Mouse (Mus musculus) MEL (cell line): ENCODE data around the gene Ivd.
A peak's percentile ranks its signal among the peaks of the same experiment; 100 is the strongest.

Source experiments
- CHD1 ChIP-seq: IDR thresholded peaks from 2 replicates; pipeline ENCODE4 v1.6.1; 2012; ENCODE audit warnings: low read depth, mild to moderate bottlenecking, inconsistent platforms, low read length, improper control_type of control experiment
- CTCF ChIP-seq, 3 experiments: IDR thresholded peaks in 2 of 3; conservative IDR thresholded peaks in 1 of 3; 2 replicates each; pipeline ENCODE4 v1.5.1; 2011 to 2012; ENCODE audit warnings: low read length in 3 of 3, low read depth in 2 of 3, mild to moderate bottlenecking in 2 of 3, improper control_type of control experiment in 1 of 3, inconsistent platforms in 1 of 3, mixed read lengths in 1 of 3, moderate library complexity in 1 of 3; ENCODE audit not compliant: control insufficient read depth in 1 of 3, insufficient read depth in 1 of 3, poor library complexity in 1 of 3, severe bottlenecking in 1 of 3
- EP300 ChIP-seq, 2 experiments: IDR thresholded peaks; 2 replicates each; pipeline ENCODE4 v1.6.1; 2011; ENCODE audit warnings: improper control_type of control experiment in 2 of 2, low read length in 2 of 2, low read depth in 1 of 2, mild to moderate bottlenecking in 1 of 2
- GATA1 ChIP-seq: IDR thresholded peaks from 2 replicates; pipeline ENCODE4 v1.6.1; 2011; ENCODE audit warnings: low read depth, low read length, improper control_type of control experiment
- HCFC1 ChIP-seq: IDR thresholded peaks from 2 replicates; pipeline ENCODE4 v1.6.1; 2012; ENCODE audit warnings: low read depth, mild to moderate bottlenecking, inconsistent platforms, low read length, improper control_type of control experiment, moderate library complexity
- MYC ChIP-seq: IDR thresholded peaks from 2 replicates; pipeline ENCODE4 v1.6.1; 2011; ENCODE audit warnings: low read depth, mild to moderate bottlenecking, low read length, improper control_type of control experiment, moderate library complexity
- NELFE ChIP-seq: IDR thresholded peaks from 2 replicates; pipeline ENCODE4 v1.6.1; 2011; ENCODE audit warnings: low read depth, low read length, improper control_type of control experiment
- NRF1 ChIP-seq: IDR thresholded peaks from 2 replicates; pipeline ENCODE4 v1.6.1; 2014; ENCODE audit warnings: low read depth, mild to moderate bottlenecking, inconsistent platforms, low read length, improper control_type of control experiment, moderate library complexity; ENCODE audit not compliant: poor library complexity, insufficient read depth, severe bottlenecking
- POLR2A ChIP-seq, 2 experiments: IDR thresholded peaks; 2 replicates each; pipeline ENCODE4 v1.6.1; 2011 to 2012; ENCODE audit warnings: low read length in 2 of 2, mild to moderate bottlenecking in 2 of 2, control low read depth in 1 of 2, improper control_type of control experiment in 1 of 2, low read depth in 1 of 2, moderate library complexity in 1 of 2; ENCODE audit not compliant: control insufficient read depth in 1 of 2, insufficient read depth in 1 of 2, poor library complexity in 1 of 2
- TAL1 ChIP-seq: IDR thresholded peaks from 2 replicates; pipeline ENCODE4 v1.6.1; 2012; ENCODE audit warnings: mild to moderate bottlenecking, inconsistent platforms, low read length, moderate library complexity, mixed read lengths
- TBP ChIP-seq: IDR thresholded peaks from 2 replicates; pipeline ENCODE4 v1.8.0; 2011; ENCODE audit warnings: low read depth, low read length, improper control_type of control experiment
- UBTF ChIP-seq: IDR thresholded peaks from 2 replicates; pipeline ENCODE4 v1.6.1; 2012; ENCODE audit warnings: low read depth, mild to moderate bottlenecking, inconsistent platforms, low read length, improper control_type of control experiment, moderate library complexity, borderline replicate concordance; ENCODE audit not compliant: insufficient read depth
- ZNF384 ChIP-seq: IDR thresholded peaks from 2 replicates; pipeline ENCODE4 v1.6.1; 2012; ENCODE audit warnings: low read depth, mild to moderate bottlenecking, inconsistent platforms, low read length, improper control_type of control experiment

DNA sequence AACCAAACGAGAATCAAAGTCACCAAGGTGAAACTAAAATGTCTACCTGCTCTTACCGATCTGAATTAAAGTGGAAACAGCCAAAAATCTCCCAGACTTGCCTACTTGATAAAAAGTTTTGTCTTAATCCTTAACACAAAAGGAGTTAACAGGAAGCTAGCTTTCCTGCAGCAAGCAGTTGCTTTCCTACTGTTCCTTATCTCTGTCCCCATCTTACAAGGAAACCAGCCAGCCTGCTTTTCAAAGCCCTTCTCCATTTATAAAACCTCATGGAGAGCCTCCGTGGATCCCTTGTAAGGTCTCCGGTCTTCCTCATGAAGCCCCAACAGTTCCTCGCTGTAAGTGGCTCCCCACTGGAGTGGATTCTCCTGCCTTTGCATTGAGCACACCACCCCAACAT lies 23.4 kb upstream of the Ivd start:
- TF ChIP-seq NELFE (no peak), TBP (no peak), UBTF (no peak), ZNF384 (no peak), POLR2A (IDR thresholded peaks at IDR 0.05; ENCODE audit: control insufficient read depth in 1 of 2, insufficient read depth in 1 of 2, low read depth in 1 of 2, low read length in 2 of 2, poor library complexity in 1 of 2) (no peak), NRF1 (no peak), CTCF (IDR thresholded peaks at IDR 0.05 in 2 of 3, conservative IDR thresholded peaks at IDR 0.05 in 1 of 3; ENCODE audit: control insufficient read depth in 1 of 3, insufficient read depth in 1 of 3, low read depth in 2 of 3, low read length in 3 of 3, poor library complexity in 1 of 3, severe bottlenecking in 1 of 3) (no peak), GATA1 (peak; percentile 73), TAL1 (no peak), HCFC1 (no peak), MYC (no peak), CHD1 (no peak), EP300 (IDR thresholded peaks at IDR 0.05; ENCODE audit: low read depth in 1 of 2, low read length in 2 of 2) (no peak)
